Mouse (Mus musculus) embryonic facial prominence, embryonic 14.5 days (tissue): ENCODE measurements around the gene Zscan2. TPM values are rescaled to one million over a fixed set of nuclear protein-coding genes. Genes with fewer than 3 reads are reported as not detected.

Experiments
- ATAC-seq: fragments of 200-750 bp; cut with Nextera tagmentation; 2 replicates; pipeline ENCODE4 v1.8.0; 2017; ENCODE audit warnings: low read depth, moderate number of reproducible peaks, moderate TSS enrichment
- DNase-seq: peaks from one replicate; pipeline ENCODE4 v3.0.0-alpha.2; 2015; ENCODE audit warnings: low spot score
- H3K27ac ChIP-seq: fragments of 300-500 bp; sonication (generic); replicated peaks from 2 replicates; pipeline ENCODE4 v1.5.1; 2014; ENCODE audit warnings: low read depth, mild to moderate bottlenecking, low read length, moderate library complexity
- H3K27me3 ChIP-seq: fragments of 300-500 bp; sonication (generic); replicated peaks from 2 replicates; pipeline ENCODE4 v1.6.1; 2014; ENCODE audit warnings: low read length; ENCODE audit not compliant: control insufficient read depth, insufficient read depth
- H3K36me3 ChIP-seq: fragments of 300-500 bp; sonication (generic); 2 replicates; pipeline ENCODE4 v1.6.1; 2014; ENCODE audit warnings: low read length, mixed read lengths; ENCODE audit not compliant: control insufficient read depth, insufficient read depth
- H3K4me1 ChIP-seq: fragments of 300-500 bp; sonication (generic); 2 replicates; pipeline ENCODE4 v1.6.1; 2014; ENCODE audit warnings: antibody characterized with exemption, low read length; ENCODE audit not compliant: control insufficient read depth, insufficient read depth
- H3K4me2 ChIP-seq: fragments of 300-500 bp; sonication (generic); 2 replicates; pipeline ENCODE4 v1.6.1; 2014; ENCODE audit warnings: low read depth, mild to moderate bottlenecking, low read length, moderate library complexity, mixed read lengths
- H3K4me3 ChIP-seq: fragments of 300-500 bp; sonication (generic); 2 replicates; pipeline ENCODE4 v1.5.1; 2014; ENCODE audit warnings: low read depth, mild to moderate bottlenecking, low read length
- H3K9ac ChIP-seq: fragments of 300-500 bp; sonication (generic); 2 replicates; pipeline ENCODE4 v1.6.1; 2014; ENCODE audit warnings: low read depth, mild to moderate bottlenecking, low read length, moderate library complexity, mixed read lengths
- H3K9me3 ChIP-seq: fragments of 300-500 bp; sonication (generic); 2 replicates; pipeline ENCODE4 v1.6.1; 2016; ENCODE audit warnings: low read length; ENCODE audit not compliant: control insufficient read depth
- WGBS: fragments of 180-500 bp; shearing (Covaris S2); extraction: QIAGEN DNeasy Blood & Tissue Kit; methylation state at CpG from one replicate; pipeline ENCODE4 v1.1.7; 2014; 5-methylcytosine and 5-hydroxymethylcytosine counted together
- polyA plus RNA-seq: library from polyadenylated mRNA; unstranded; fragments of >200 nt; fragmentation: Nextera tagmentation; extraction: Ambion mirVana; gene quantifications from 2 replicates; pipeline ENCODE4 v1.2.1, GENCODE M21; 2014

Zscan2 gene
- polyA plus RNA-seq, 1 experiment from 2014 or later, result 1.8 TPM

DNA sequence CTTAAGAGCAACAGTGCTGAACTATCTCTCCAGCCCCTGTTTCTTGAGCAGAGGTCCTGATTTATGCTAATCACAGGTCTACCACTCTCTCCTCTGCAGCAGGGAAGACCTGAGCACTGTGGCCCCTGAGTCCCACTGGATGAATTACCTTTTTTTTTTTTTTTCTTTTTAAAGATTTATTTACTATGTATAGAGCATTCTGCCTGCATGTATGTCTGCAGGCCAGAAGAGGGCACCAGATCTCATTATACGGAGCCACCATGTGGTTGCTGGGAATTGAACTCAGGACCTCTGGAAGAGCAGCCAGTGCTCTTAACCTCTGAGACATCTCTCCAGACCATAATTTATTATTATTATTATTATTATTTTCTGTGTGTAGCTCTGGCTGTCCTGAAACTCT, 24.9 kb downstream of the Zscan2 start:
- WGBS, result 24% methylated on average over 1 of the region's 1 CpGs
- DNase-seq, result no peak
- Histone ChIP-seq H3K4me3 (no peak overlapping the region), H3K36me3 (0 out of 2 replicates have a peak, but pooled peaks cover under 1% of the 10 kb centered on the region), H3K9me3 (no peaks in the 10 kb centered on the region), H3K27ac (no peak overlapping the region), H3K9ac (no peak overlapping the region), H3K27me3 (no peaks in the 10 kb centered on the region), H3K4me2 (no peak overlapping the region), H3K4me1 (no peaks in the 10 kb centered on the region; the same call in 1 of the 2 replicates)
- ATAC-seq, result no peak

- H3K27ac ChIP-seq, result peak overlapping the region; percentile 73
- WGBS, result 70% methylated on average over 7 of the region's 7 CpGs
- ATAC-seq (0 out of 2 replicates have a peak, but pooled peaks have one; percentile 13), DNase-seq (no peak)
- peak overlapping the region; percentile 10; the same call in 1 of the 2 replicates for H3K9ac ChIP-seq
- H3K27me3 ChIP-seq, result no peaks in the 10 kb centered on the region
- no peak overlapping the region for H3K4me3 ChIP-seq
- peaks cover 29% of the 10 kb centered on the region for H3K36me3 ChIP-seq
- H3K4me1 ChIP-seq, result no peaks in the 10 kb centered on the region; the same call in 1 of the 2 replicates
- H3K9me3 ChIP-seq, result no peaks in the 10 kb centered on the region
- no peak overlapping the region for H3K4me2 ChIP-seq
Measured at GRCm38 (mm10) chr7:80888595-80888994, 27.9 kb downstream of the Zscan2 start.

GRCm38 (mm10) chr7:80889021-80889511, 28.3 kb downstream of the Zscan2 start:
- peak overlapping the region; percentile 10; the same call in 1 of the 2 replicates for H3K9ac ChIP-seq

DNA sequence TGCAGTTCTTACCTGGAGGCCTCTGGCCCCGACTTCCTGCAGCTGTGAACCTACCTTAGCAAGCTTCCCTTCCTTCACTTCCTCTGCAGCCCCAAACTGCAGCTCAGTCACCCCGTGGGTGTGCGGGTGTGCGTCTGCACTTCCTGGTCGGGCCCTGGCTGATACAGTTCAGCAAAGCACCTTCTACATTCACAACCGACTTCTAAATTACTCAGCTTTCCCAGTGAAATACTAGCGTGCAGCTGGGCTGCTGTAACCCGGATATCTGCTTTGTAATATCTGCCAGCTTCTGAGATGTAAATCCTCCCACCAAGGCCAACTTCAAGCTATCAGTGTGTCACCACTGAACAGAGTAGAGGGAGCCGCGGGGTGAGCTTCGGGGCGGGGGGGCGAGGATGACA, 29.1 kb downstream of the Zscan2 start:
- peaks cover 36% of the 10 kb centered on the region for H3K36me3 ChIP-seq
- ATAC-seq (no peak), DNase-seq (no peak)
- 72% methylated on average over 13 of the region's 13 CpGs for WGBS
- H3K4me3 ChIP-seq, result no peak overlapping the region
- no peaks in the 10 kb centered on the region for H3K9me3 ChIP-seq
- no peak overlapping the region for H3K9ac ChIP-seq
- peak overlapping the region; percentile 75 for H3K27ac ChIP-seq
- H3K27me3 ChIP-seq, result no peaks in the 10 kb centered on the region
- H3K4me1 ChIP-seq, result no peaks in the 10 kb centered on the region; the same call in 1 of the 2 replicates
- no peak overlapping the region for H3K4me2 ChIP-seq

More at GRCm38 (mm10) chr7:80889021-80889511, 28.3 kb downstream of the Zscan2 start:
- DNase-seq, result peak; percentile 92
- H3K27me3 ChIP-seq, result no peaks in the 10 kb centered on the region
- no peaks in the 10 kb centered on the region for H3K9me3 ChIP-seq
- H3K36me3 ChIP-seq, result peaks cover 33% of the 10 kb centered on the region
- H3K4me2 ChIP-seq, result no peak overlapping the region
- H3K4me1 ChIP-seq, result no peaks in the 10 kb centered on the region; the same call in 1 of the 2 replicates
- peak overlapping the region; percentile 75 for H3K27ac ChIP-seq
- peak; percentile 91 for ATAC-seq
- H3K4me3 ChIP-seq, result no peak overlapping the region
- 34% methylated on average over 9 of the region's 9 CpGs for WGBS

DNA sequence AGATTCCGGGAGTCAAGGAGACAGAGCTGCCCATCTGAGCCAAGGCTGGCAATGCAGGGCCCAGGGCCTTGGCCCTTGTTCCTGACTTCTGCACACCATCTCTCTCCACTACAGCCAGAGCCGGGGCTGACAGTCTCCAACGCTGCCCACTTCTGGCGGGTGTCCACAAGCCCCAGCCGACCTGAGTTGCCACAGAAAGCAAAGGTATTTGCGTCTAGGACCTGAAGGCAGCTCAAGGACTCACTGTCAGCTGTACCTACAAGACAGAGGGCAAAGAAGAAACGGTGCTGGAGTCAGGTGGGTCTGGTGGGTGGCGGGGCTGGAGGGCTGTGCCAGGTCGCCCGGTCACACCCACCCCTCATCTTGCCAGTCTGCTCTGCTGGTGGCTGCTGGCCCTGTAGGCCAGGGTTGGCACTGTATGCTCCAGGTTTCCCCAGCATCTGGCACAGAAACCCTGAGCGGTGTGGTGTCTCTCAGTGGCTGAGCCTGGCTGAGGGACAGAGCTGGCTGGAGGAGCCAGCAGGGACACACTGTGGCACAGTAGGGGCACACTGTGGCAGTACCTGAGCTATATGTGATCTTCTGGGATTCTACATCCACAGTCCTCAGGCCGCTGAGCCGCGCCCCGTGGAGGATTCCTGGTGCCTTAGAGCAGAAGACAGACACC, 32.5 kb downstream of the Zscan2 start:
- ATAC-seq (no peak), DNase-seq (no peak)
- Histone ChIP-seq H3K4me1 (no peaks in the 10 kb centered on the region; the same call in 1 of the 2 replicates), H3K4me2 (no peak overlapping the region), H3K4me3 (no peak overlapping the region), H3K27ac (no peak overlapping the region), H3K9ac (no peak overlapping the region), H3K27me3 (no peaks in the 10 kb centered on the region), H3K9me3 (no peaks in the 10 kb centered on the region), H3K36me3 (peaks cover 58% of the 10 kb centered on the region)
- 96% methylated on average over 13 of the region's 15 CpGs for WGBS

DNA sequence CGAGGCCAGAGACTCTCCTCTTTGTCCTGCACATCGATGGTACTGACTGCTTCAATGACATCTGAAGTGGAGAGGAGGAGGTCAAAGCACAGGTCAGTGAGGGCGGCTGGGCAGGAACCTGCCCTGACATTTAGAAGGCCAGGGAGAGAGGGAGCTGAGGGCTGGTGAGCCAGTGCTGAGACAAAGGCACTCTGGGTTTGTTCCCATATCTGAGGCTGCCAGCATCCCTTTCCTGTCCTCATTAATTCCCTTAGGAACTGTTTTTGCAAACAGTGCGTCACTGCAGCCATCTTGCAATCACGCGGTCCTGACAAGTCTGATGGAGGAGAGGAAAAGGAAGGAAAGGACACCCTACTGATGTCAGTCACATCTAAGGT, 33.0 kb downstream of the Zscan2 start:
- Histone ChIP-seq H3K4me3 (no peak overlapping the region), H3K9ac (no peak overlapping the region), H3K9me3 (no peaks in the 10 kb centered on the region), H3K4me2 (no peak overlapping the region), H3K27ac (no peak overlapping the region), H3K27me3 (no peaks in the 10 kb centered on the region), H3K4me1 (no peaks in the 10 kb centered on the region; the same call in 1 of the 2 replicates), H3K36me3 (peaks cover 62% of the 10 kb centered on the region)
- WGBS, result 87% methylated on average over 6 of the region's 6 CpGs
- DNase-seq (no peak), ATAC-seq (no peak)

- WGBS, result 84% methylated on average over 7 of the region's 7 CpGs
- ATAC-seq, result no peak
- no peak for DNase-seq
- no peaks in the 10 kb centered on the region for H3K4me1 ChIP-seq
- H3K27me3 ChIP-seq, result no peaks in the 10 kb centered on the region
- peaks cover 62% of the 10 kb centered on the region for H3K36me3 ChIP-seq
- H3K9me3 ChIP-seq, result no peaks in the 10 kb centered on the region
- no peak overlapping the region for H3K4me2 ChIP-seq
- no peak overlapping the region for H3K4me3 ChIP-seq
- H3K9ac ChIP-seq, result no peak overlapping the region
- H3K27ac ChIP-seq, result no peak overlapping the region
Measured at GRCm38 (mm10) chr7:80894196-80894595, 33.5 kb downstream of the Zscan2 start.

GRCm38 (mm10) chr7:80894815-80895519, 34.2 kb downstream of the Zscan2 start:
- Histone ChIP-seq H3K27me3 (no peaks in the 10 kb centered on the region), H3K27ac (no peak overlapping the region), H3K36me3 (peaks cover 62% of the 10 kb centered on the region), H3K4me3 (no peak overlapping the region), H3K9me3 (no peaks in the 10 kb centered on the region), H3K4me2 (no peak overlapping the region), H3K9ac (no peak overlapping the region), H3K4me1 (no peaks in the 10 kb centered on the region)
- ATAC-seq, result peak; percentile 55; the same call in 1 of the 2 replicates
- DNase-seq, result peak; percentile 26
- WGBS, result 89% methylated on average over 14 of the region's 14 CpGs
